Mouse (Mus musculus): Measurements from ENCODE around the gene Iqsec2.

- TF ChIP-seq POLR2A (IDR thresholded peaks at IDR 0.05; ENCODE audit: insufficient read depth, low read depth, low read length) (no peak), CTCF (IDR thresholded peaks at IDR 0.05; ENCODE audit: insufficient read depth, low read depth, low read length) (no peak)
Measured at GRCm38 (mm10) chrX:152172487-152172935, 28.4 kb downstream of the Iqsec2 start.
